Mouse (Mus musculus): ENCODE results near the gene Gpr68.
A peak's percentile ranks its signal among the peaks of the same experiment; 100 is the strongest.

Gene Gpr68

DNA sequence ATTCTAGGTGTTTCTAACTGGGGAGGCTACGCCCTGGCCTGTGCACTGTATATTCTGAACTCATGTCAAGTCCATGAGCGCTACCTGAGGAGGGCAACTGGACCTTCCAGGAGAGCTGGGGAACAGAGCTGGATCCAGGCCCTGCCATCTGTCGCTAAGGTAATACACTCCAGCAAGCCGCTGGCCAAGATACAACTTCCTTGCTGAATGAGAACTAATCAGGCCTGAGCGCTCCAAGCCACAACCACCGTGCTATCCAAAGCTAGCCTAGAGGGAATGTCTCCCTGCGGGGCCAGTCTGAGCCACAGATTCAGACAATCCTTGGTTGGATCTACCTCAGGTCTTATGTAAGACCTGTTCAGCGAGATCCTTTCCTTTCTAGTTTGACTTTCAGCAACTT lies 40.9 kb downstream of the Gpr68 start:
- DNase-seq: no peak

DNA sequence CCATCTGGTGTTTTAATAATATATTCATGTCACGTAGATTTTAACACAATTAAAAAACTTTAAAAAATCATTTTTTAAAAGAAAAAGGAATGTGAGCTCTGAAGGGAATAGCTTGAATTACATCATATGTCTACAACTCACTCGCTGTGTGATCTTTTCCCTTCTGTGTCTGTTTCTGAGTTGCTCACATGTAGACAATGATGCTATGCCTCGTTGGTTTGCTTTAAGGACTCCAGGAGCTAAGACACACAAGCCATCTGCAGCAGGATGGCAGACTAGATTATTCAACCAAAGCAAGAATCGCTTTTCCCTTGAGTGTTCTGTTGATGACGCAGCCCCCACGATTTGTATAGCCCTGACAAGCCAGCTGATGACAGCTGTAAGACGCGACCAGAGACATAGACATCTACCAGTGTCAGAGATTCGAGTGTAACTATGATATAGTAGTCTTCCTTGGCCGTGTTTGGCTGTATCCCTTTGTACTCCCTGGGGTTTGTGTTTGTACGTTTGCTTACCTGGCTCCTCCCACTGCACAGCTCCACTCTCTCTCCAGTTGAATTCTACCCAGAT lies 42.4 kb downstream of the Gpr68 start:
- no peak for DNase-seq

- no peak for DNase-seq
Measured at GRCm38 (mm10) chr12:100865072-100865471, 42.9 kb downstream of the Gpr68 start.

DNA sequence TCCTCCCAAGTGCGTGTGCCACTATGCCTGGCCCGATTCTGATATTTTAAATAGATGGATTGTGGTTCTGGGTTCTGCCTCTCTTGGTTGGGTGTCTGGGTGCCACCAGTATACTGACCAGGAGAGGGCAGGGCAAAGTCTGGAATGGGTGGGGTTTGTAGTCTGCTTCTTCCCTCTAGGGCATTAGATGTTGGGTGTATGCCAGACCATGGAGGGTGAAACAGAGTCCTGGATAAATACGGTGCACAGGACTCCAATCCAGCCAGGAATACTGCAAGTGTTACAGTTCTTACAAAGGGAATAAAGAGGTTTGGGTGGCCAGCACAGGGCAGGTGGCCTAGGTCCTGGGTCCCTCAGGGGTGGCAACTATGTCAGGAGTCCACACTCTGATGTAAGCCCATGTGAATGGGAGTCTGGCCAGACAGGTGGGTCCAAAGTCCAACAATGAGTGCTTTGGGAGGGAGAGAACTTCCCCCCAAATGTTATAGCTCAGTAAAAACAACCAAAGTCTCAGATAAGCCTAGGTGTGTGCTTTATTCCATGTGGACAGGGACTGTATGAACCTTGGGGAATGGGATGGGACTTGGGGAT lies 45.0 kb downstream of the Gpr68 start:
- no peak for DNase-seq

DNA sequence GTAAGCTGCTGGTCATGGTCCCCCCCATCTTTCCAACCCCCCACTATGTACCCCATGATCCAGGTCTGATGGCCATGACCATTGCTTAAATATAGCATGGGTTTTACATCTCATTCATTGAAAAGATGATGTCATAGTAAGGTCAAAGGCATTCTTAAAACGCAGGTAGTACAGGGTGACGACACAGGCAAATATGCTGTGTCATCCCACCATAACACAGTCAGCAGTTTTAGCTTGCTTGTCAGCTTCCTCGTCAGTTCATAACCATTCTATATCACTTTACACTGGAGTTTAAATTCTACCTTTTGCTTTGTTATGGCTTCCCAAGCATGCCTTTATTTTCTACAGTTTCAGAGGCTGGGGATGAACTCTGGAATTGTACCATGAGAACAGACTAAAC lies 45.7 kb downstream of the Gpr68 start:
- no peak for DNase-seq

DNA sequence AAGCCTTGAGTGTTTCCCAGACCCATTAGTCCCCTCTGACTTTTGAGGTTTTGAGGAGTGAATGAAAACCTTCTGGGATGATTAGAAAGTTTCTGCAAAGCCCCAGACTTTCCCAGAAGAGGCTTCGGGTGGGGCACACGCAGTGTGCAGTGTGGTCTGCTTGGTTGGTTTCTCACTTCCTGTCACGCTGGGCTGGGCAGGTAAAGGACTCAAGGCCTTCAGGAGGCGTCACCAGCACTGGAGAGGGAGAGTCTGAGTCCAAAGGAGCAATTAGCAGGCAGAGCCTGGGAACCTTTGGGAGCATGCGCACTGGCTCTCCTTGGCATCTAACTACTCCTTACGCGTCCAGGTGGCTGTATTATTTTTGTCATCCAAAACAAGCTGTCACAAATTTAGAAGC lies 50.2 kb downstream of the Gpr68 start:
- DNase-seq: no peak

DNA sequence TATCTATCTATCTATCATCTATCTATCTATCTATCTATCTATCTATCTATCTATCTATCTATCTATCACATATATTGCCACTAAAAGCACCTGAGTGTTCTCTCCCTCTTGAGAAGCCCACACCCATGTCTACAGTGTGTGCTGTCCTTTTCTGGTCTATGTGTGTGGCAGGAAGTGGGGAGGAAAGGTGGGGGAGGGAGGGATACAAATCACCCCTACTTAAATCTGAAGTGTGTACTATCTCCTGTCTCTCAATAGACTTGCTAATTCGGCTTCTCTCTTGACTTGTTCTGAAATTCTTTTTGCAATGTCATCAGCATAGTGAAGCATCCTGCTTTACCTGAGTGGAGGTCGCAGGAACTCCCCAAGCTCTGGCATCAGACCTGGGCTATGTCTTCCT lies 51.7 kb downstream of the Gpr68 start:
- no peak for DNase-seq

DNA sequence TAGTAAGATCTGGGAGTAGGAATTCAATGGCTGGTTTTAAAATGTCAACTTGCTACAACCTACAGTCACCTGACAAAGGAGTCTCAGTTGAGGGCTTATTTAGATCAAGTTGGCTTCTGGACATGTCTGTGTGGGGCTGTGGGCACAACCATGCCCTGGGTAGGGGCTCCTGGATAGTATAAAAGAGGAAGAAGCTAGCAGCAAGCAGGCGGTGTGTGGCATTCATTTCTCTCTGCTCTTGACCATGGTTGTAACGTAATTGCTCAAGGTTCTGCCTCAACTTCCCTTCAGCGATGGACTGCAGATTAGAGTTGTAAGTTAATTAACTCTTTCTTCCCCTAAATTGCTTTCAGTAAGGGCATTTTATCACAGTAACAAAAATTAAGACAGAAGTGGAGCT lies 55.6 kb downstream of the Gpr68 start:
- DNase-seq: no peak

DNA sequence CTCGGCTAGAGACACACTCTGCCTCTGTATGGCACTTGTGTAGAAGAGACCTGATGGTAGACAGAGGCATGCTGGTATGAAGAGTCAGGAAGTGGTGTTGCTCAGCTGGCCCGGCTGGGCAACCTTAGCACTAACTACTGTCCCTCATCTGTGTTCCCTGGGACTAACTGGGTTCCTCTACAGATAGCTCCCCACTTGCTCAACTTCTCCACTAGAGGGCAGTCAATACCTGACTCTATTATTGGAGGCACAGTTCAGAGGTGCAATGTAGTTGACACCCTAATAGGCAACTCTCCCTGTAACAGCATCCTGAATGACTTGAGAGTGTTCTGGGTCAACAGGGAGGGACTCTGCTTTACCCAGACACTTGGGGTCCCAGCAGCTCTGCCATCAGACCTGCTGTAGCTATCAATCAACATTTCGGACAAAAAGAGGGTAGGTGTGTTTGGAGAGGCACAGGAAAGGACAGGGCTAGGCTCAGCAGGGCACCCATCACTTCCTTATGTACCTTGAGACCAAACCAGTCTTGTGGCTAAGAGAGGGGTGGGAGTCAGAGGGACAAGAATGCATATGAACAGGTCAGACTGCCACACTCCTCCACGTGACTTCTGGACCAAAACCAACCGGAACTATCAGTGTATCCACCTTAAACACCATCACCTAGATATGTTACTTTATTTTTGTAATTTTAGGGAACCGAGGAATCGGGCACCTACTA lies 58.4 kb downstream of the Gpr68 start:
- DNase-seq: peak; percentile 29 to 30

GRCm38 (mm10) chr12:100847437-100848080 lies 60.4 kb downstream of the Gpr68 start:
- no peak for DNase-seq

GRCm38 (mm10) chr12:100846566-100846965 lies 61.4 kb downstream of the Gpr68 start:
- no peak for DNase-seq

GRCm38 (mm10) chr12:100845829-100846228 lies 62.2 kb downstream of the Gpr68 start:
- DNase-seq: no peak

DNA sequence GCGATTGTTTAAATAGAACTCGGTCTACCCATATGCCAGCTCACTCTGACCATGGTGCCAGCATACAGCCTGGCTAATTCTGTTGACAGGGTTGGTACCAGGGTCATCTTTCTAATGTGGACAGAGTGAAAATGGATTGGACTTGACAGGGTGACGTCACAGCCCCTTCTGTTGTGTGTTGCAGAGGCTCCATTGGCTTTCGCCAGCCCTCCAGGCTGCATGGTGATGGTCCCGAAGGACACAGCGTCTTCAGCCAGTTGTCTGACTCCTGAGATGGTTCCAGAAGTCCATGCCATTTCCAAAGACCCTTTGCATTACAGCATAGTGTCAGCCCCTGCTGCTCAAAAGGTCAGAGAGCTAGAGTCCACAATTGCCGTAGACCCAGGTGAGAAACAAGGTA lies 63.5 kb downstream of the Gpr68 start:
- no peak for DNase-seq

DNA sequence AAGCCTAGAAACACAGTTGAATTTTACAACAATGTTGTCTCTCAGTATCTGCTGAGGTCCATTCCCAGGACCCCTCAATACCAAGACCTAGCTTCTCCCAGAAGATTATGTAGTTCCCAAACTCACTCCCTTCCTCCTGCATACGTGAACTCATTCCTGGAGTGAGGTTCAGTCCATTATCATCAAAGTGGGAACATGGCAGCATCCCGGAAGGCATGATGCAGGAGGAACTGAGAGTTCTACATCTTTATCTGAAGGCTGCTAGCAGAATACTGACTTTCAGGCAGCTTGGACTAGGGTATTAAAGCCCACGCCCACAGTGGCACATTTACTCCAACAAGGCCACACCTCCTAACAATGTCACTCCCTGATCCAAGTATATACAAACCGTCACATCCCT lies 64.8 kb downstream of the Gpr68 start:
- no peak for DNase-seq

DNA sequence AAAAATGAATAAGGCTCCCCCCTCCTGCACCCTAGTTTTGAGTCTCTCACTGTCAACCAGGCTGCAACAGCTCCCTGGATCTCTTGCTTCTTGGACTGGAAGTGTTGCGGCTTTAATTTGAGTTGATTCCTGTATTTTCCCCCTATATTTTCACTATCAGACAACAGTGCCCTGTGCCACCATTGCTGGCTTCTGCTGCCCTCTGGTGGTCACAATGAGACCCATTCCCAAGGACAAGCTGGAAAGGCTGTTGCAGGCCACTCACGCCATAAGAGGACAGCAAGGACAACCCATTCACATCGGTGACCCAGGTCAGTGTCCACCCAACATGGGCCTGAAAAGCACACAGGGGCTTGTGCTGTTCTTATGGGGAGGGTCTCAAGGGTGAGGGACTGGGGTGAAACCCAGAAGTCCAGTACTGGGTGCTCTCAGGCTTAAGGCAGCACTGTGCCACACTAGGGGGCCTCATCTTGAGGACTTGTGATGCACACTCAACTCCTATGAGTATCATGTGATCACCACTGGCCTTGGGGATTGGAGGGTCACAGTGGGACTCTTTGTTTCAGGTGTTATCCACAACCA lies 66.7 kb downstream of the Gpr68 start:
- DNase-seq: peak; percentile 67 to 72

DNA sequence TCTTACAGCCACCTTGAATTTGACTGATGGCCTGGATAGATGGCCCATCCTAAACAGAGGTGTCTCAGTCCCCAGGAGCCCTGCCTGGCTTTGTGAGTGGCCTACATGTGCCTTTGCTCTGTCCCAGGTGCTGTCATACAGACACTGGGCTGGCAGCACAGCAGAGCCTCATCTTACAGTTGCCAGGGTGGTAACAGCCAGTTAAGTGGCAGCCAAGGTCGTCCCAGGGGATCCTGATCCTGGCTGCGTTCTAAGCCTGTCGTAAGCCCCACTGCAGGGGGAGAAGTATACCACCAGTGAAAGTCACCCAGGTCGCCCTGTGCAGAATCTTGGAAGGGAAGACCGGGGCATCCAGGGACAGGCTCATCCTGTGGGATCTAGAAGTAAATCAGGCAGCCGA lies 68.1 kb downstream of the Gpr68 start:
- DNase-seq: no peak

DNA sequence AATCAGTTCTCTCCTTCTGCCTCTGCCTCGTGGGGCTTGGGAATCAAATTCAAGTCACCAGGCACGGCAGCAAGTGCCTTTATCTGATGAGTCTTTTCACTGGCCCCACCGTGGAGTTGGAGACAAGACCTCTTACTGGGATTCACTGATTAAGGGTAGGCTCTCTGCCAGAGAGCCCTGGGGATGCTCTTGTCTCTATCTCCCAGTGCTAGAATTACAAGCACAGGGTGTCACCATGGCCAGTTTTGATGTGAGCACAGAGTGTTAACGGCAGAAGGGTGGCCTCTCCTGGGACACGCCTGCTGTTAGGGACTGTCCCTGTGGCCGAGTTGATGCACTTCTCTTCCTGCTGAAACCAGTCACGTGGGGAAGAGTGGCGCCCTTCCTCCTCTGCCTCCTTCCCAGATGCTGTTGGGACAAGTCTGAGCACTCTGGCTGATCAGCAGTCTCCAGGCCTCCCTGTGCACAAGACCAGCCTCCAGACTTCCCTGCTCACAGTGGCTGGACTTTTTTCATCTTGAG lies 68.9 kb downstream of the Gpr68 start:
- no peak for DNase-seq

DNA sequence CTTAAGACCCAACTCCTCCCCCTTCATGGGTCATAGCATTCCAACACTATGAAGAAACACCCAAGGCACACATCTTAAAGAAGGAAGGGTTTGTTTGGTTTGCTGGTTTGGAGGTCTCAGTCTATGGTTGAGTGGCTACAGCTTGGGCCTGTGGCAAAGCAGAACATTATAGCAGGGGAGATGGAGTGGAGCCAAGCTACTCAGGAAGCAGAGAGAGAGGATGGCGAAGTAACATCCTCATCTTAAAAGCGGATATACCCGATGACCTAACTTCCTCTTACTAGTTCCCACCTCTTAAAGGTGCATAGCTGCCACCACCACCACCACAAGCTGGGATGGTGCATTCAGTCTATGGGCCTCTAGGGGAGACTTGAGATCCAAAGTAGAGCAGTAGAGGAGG lies 70.8 kb downstream of the Gpr68 start:
- DNase-seq: no peak

DNA sequence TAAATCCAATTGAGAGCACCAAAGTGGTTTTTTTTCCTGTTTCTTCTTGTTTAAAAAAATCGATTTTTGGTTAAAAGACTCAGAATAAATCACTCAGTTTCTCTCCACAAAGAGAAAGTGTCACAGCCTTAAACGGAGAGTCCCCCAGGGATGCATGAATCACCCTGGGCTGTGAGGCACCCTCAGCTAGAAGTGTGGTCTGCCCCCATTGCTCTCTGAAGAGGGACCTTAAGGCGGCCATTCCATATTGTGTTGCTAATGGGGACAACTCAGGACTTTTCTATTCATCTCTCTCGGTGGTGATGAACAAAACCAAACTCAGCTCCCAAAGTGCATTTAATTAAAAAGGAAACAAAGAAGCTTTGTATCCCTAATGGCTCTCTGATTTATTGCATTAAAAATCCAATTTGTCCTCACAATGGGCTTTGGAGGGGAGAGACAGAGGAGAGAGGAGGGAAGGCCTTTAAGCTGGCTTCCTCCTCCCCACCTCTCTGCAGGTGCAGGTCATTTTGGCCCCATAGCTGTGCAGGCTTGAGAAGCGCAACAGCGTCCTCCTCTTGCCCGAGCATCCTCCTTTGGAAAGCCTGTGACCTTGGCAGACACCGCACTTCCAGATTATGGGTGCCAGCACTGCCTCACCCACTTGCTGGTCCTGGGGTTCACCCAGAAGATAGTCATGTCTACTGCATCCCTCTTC lies 76.2 kb downstream of the Gpr68 start:
- DNase-seq: no peak

DNA sequence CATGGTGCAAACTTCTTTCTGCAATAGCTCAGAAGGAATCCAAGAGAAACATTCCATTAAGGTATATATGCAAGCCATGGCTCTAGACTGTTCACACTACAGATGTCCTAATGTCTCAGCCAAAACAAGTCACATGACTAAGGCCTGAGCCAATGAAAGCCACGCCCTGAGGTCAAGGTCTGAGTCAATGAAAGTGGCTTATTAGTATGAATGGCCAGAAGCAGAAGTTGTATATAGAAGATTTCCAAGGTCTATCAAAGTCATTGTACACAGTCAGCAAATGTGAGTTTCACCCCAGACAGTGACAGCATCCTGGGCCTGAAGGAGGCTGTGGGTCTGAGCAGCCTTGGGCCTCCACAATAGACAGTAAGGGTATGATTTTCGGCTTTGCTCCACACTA lies 77.0 kb downstream of the Gpr68 start:
- DNase-seq: no peak
